Mouse (Mus musculus) cerebellum, postnatal 4 days (tissue): ENCODE data around the gene Tmem87b.

Source experiments
- DNase-seq, 2 experiments: peaks; one replicate each; pipeline ENCODE4 v3.0.0; 2022; ENCODE audit warnings: low spot score in 2 of 2, mixed read lengths in 1 of 2

Tmem87b gene

GRCm38 (mm10) chr2:128887866-128888550 is 70.1 kb downstream of the Tmem87b start:
- DNase-seq, result no peak

- DNase-seq, result no peak
Measured at GRCm38 (mm10) chr2:128890661-128891335, 72.9 kb downstream of the Tmem87b start.

GRCm38 (mm10) chr2:128892180-128892721 is 74.3 kb downstream of the Tmem87b start:
- DNase-seq, result no peak

GRCm38 (mm10) chr2:128902843-128903242 is 84.9 kb downstream of the Tmem87b start:
- no peak for DNase-seq

GRCm38 (mm10) chr2:128903661-128904060 is 85.7 kb downstream of the Tmem87b start:
- DNase-seq, result no peak
